Mouse (Mus musculus) heart, postnatal 0 days (tissue): Measurements from ENCODE around the gene Arhgef6.

ENCODE experiments used
- CTCF ChIP-seq: IDR thresholded peaks from 2 replicates; pipeline ENCODE4 v1.5.1; 2016; ENCODE audit warnings: antibody characterized with exemption, control low read depth, low read depth
- EP300 ChIP-seq: IDR thresholded peaks from 2 replicates; pipeline ENCODE4 v1.6.1; 2016; ENCODE audit warnings: antibody characterized with exemption, low read depth

GRCm38 (mm10) chrX:57211876-57212275 lies 126.7 kb downstream of the Arhgef6 start, which contains the start of gene Cd40lg:
- no peak for TF ChIP-seq CTCF
- no peak for TF ChIP-seq EP300
